Comparison of ENCODE assay signal across 9 mouse cellular contexts in genomic region chr16:91962894-91963555, GRCm38 (mm10).
A peak's percentile ranks its signal among the peaks of the same experiment; 100 is the strongest.
DNase-seq lines count a peak whose midpoint lies in the region; ATAC-seq and TF ChIP-seq lines count a peak whose summit lies in the region.
"Had no signal": no experiment of that assay in that cellular context is flagged by ENCODE, and none has a peak within 500 bp of the region (broad histone marks: within the 10 kb centered on the region; RNA-seq: fewer than 3 reads in every experiment).

No protein-coding gene starts in this region.

- H3K4me3 ChIP-seq in hindbrain, embryonic 16.5 days (ENCODE audit: low read length): no peak overlapping the region
- H3K4me3 ChIP-seq: lung, embryonic 15.5 days had no signal

- WGBS in hindbrain, embryonic 16.5 days: 11% methylated on average over 14 of the region's 14 CpGs

- no peaks in the 10 kb centered on the region for H3K36me3 ChIP-seq in hindbrain, embryonic 16.5 days (ENCODE audit: control insufficient read depth, insufficient read depth, low read length)
- H3K36me3 ChIP-seq: lung, embryonic 15.5 days had no signal

- TF ChIP-seq CTCF in brain, embryonic 14.5 days (IDR thresholded peaks at IDR 0.05; ENCODE audit: borderline replicate concordance, extremely low read depth, insufficient read depth, insufficient read length): no peak

- intact Hi-C loops in left cerebral cortex, postnatal 14 days (cut with DNase I): loop anchor here (5.0 kb wide), 1 partner anchor 94 kb away; the partner anchor contains the start of genes Gm49711, Mrps6 and Slc5a3

- H3K27ac ChIP-seq in hindbrain, embryonic 16.5 days (ENCODE audit: low read depth, low read length): peak overlapping the region; percentile 80
- H3K27ac ChIP-seq: lung, embryonic 15.5 days had no signal

- peaks cover 19% of the 10 kb centered on the region for H3K4me1 ChIP-seq in hindbrain, embryonic 16.5 days (ENCODE audit: control insufficient read depth, insufficient read depth, low read depth, low read length)

- ATAC-seq in hindbrain, embryonic 16.5 days: peak; percentile 97

- peak overlapping the region; percentile 35 for H3K4me2 ChIP-seq in hindbrain, embryonic 16.5 days (ENCODE audit: low read length)
- H3K4me2 ChIP-seq: lung, embryonic 15.5 days had no signal

- H3K9ac ChIP-seq in hindbrain, embryonic 16.5 days (ENCODE audit: low read depth, low read length): 0 out of 2 replicates have a peak overlapping the region, but pooled peaks have one; percentile 2
- H3K9ac ChIP-seq: lung, embryonic 15.5 days had no signal

- H3K9me3 ChIP-seq in hindbrain, embryonic 16.5 days (ENCODE audit: control insufficient read depth, low read length): no peaks in the 10 kb centered on the region
- H3K9me3 ChIP-seq: lung, embryonic 15.5 days had no signal

- TF ChIP-seq POLR2A in brain, embryonic 14.5 days (IDR thresholded peaks at IDR 0.05; ENCODE audit: borderline replicate concordance, extremely low read depth, insufficient read depth, insufficient read length, poor library complexity, severe bottlenecking): 0 out of 2 replicates have a peak, but pooled peaks have one; percentile 3

- peak; percentile 27 to 36 for DNase-seq in adrenal gland, postnatal 36 days
- no peak for DNase-seq in adrenal gland, adult 8-10 months
- DNase-seq in brain, embryonic 14.5 days (ENCODE audit: low read depth): peak; percentile 97
- DNase-seq in left cerebral cortex, postnatal 14 days (ENCODE audit: low spot score in 2 of 2): peak; percentile 47 to 69
- DNase-seq in right cerebral cortex, postnatal 25 days: peak; percentile 48
- no peak for DNase-seq in gastrocnemius, postnatal 25 days
- DNase-seq in yolk sac, embryonic 10.5 days (ENCODE audit: low spot score): no peak

- no peaks in the 10 kb centered on the region for H3K27me3 ChIP-seq in hindbrain, embryonic 16.5 days (replicated peaks; ENCODE audit: control insufficient read depth, insufficient read depth, low read length)
- H3K27me3 ChIP-seq: lung, embryonic 15.5 days had no signal

Comparison
In these comparisons a context has a peak if more than half of its experiments do, and no peak if none do; other contexts are left out.
1. DNase-seq: peak in adrenal gland, postnatal 36 days (2 of 2), brain, embryonic 14.5 days (single experiment), left cerebral cortex, postnatal 14 days (2 of 2) and right cerebral cortex, postnatal 25 days (single experiment); none in adrenal gland, adult 8-10 months (single experiment), gastrocnemius, postnatal 25 days (single experiment) and yolk sac, embryonic 10.5 days (single experiment).